Mouse (Mus musculus): Measurements from ENCODE around the gene Cinp. TPM values are rescaled to one million over a fixed set of nuclear protein-coding genes. Genes with fewer than 3 reads are reported as not detected.
A peak's percentile ranks its signal among the peaks of the same experiment; 100 is the strongest.

Cinp gene
- polyA plus RNA-seq, 1 experiment from 2014 or later, result 61.5 TPM

- peaks cover 22% of the 10 kb centered on the region for H3K36me3 ChIP-seq
- no peaks in the 10 kb centered on the region for H3K9me3 ChIP-seq (replicated peaks)
- H3K4me1 ChIP-seq, result no peaks in the 10 kb centered on the region
- H3K27ac ChIP-seq, result no peak overlapping the region
- no peak for ATAC-seq (ENCODE audit: low FRiP score)
- H3K4me3 ChIP-seq, result no peak overlapping the region
- no peak overlapping the region for H3K9ac ChIP-seq
- no peak overlapping the region for H3K4me2 ChIP-seq (replicated peaks)
- no peaks in the 10 kb centered on the region for H3K27me3 ChIP-seq
- WGBS, result 81% methylated on average over 7 of the region's 7 CpGs
These were observed 31.7 kb downstream of the Cinp start for GRCm38 (mm10) chr12:110857196-110857595.

DNA sequence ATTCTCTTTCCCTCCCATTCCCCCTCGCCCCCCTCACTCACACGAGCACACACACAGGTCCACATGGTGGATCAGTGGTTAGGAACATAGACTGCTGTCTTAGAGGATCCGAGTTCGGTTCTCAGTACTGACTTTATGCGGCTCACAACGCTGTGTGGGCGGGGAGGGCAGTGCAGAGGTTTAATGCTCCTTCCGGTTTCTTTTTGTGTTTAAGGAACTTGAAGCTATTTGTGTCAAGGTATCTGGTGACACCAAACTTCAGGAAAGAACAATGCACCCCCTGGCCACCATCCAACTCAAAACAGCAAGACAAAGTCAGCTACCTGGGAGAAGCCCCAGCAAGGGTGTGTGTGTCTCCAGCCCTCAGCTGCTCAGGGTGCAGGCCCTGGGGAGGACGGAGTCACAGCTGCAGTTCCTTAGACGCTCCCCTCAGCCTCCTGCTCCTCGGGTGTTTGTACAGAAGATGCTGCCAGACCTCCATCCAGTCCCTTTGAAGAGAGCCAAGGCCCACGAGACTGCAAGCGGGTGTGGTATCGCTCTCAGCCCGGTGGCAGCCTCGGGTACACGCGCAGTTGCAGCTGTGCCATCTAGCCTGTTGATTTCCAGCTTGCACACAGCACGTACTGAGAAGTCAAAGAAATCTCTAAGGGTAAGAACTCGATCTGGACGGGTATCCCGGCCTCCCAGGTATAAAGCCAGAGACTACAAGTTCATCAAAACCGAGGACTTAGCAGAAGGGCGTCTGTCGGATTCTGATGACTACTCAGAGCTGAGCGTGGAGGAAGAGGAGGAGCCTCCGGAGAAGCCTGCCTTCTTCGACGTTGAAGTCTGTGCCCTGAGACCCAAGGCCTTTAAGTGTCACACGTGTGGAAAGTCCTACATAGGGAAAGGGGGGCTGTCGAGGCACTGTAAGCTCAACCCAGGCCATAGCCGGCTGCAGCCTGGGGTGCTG lies 33.9 kb downstream of the Cinp start:
- H3K36me3 ChIP-seq, result peaks cover 15% of the 10 kb centered on the region
- no peak overlapping the region for H3K9ac ChIP-seq
- H3K4me3 ChIP-seq, result no peak overlapping the region
- peaks cover 13% of the 10 kb centered on the region for H3K4me1 ChIP-seq
- H3K27me3 ChIP-seq, result no peaks in the 10 kb centered on the region
- H3K9me3 ChIP-seq (replicated peaks), result no peaks in the 10 kb centered on the region
- H3K4me2 ChIP-seq (replicated peaks), result no peak overlapping the region
- no peak for ATAC-seq (ENCODE audit: low FRiP score)
- 85% methylated on average over 32 of the region's 32 CpGs for WGBS
- H3K27ac ChIP-seq, result no peak overlapping the region

GRCm38 (mm10) chr12:110851923-110852322 lies 37.0 kb downstream of the Cinp start:
- H3K4me2 ChIP-seq (replicated peaks), result no peak overlapping the region
- 92% methylated on average over 1 of the region's 1 CpGs for WGBS
- H3K9ac ChIP-seq, result no peak overlapping the region
- H3K27ac ChIP-seq, result no peak overlapping the region
- no peak overlapping the region for H3K4me3 ChIP-seq
- H3K27me3 ChIP-seq, result peaks cover 5% of the 10 kb centered on the region
- H3K36me3 ChIP-seq, result peaks cover 12% of the 10 kb centered on the region
- no peak for ATAC-seq (ENCODE audit: low FRiP score)
- H3K4me1 ChIP-seq, result peaks cover 13% of the 10 kb centered on the region
- no peaks in the 10 kb centered on the region for H3K9me3 ChIP-seq (replicated peaks)

DNA sequence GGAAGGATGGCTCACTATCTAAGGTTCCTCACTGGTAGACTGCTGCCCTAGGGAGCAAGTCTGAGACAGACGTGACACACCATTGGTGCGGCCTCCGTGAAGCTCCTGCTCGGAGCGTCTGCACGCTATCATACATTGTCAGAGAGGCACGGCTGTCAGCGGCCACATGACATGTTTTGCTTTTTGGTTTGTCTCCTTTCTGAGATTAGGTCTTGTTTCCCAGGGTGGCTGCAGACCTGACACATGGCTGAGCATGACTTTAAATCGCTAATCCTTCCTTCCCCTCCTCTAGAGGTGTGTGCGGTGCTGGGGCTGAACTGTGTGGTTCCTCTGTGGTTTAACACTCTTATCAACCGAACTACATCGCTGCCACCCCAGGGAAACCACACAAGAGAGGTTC lies 37.5 kb downstream of the Cinp start:
- H3K9me3 ChIP-seq (replicated peaks), result no peaks in the 10 kb centered on the region
- WGBS, result 80% methylated on average over 12 of the region's 12 CpGs
- H3K27me3 ChIP-seq, result peaks cover 10% of the 10 kb centered on the region
- peaks cover 12% of the 10 kb centered on the region for H3K36me3 ChIP-seq
- ATAC-seq (ENCODE audit: low FRiP score), result no peak
- H3K27ac ChIP-seq, result no peak overlapping the region
- H3K9ac ChIP-seq, result no peak overlapping the region
- H3K4me2 ChIP-seq (replicated peaks), result peak overlapping the region; percentile 71
- peaks cover 16% of the 10 kb centered on the region for H3K4me1 ChIP-seq
- peak overlapping the region; percentile 96; the same call in 1 of the 2 replicates for H3K4me3 ChIP-seq

DNA sequence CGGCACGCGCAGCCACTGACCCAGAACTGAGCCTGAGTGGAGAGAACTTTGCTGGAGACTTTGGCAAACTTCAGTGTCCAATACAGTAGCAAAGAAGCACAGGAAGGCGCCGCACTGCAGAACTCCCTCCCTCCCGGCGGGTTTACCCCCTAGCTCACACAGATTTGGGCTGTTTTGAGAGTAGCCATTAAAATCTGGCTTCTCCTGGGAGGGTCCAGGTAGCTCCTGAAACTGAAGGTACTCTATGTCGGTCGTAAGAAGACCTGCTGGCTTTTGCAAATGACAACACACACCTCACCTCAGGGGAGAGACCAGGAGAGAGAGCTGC lies 38.1 kb downstream of the Cinp start:
- no peak overlapping the region for H3K27ac ChIP-seq
- WGBS, result 17% methylated on average over 9 of the region's 9 CpGs
- H3K4me3 ChIP-seq, result peak overlapping the region; percentile 96
- no peaks in the 10 kb centered on the region for H3K9me3 ChIP-seq (replicated peaks)
- H3K27me3 ChIP-seq, result peaks cover 15% of the 10 kb centered on the region
- ATAC-seq (ENCODE audit: low FRiP score), result 0 out of 2 replicates have a peak, but pooled peaks have one; percentile 11
- H3K4me2 ChIP-seq (replicated peaks), result peak overlapping the region; percentile 71
- H3K9ac ChIP-seq, result peak overlapping the region; percentile 93
- peaks cover 17% of the 10 kb centered on the region for H3K4me1 ChIP-seq
- H3K36me3 ChIP-seq, result peaks cover 10% of the 10 kb centered on the region

GRCm38 (mm10) chr12:110850010-110850928 lies 38.7 kb downstream of the Cinp start, which contains the start of gene Zfp839:
TSS of gene Zfp839 (plus strand) at chr12:110850253.
- peak; percentile 80 for ATAC-seq (ENCODE audit: low FRiP score)
- peak within 1 kb of the TSS; percentile 71 for H3K4me2 ChIP-seq (replicated peaks)
- H3K4me3 ChIP-seq, result peak within 1 kb of the TSS; percentile 96
- no peaks in the 10 kb centered on the region for H3K9me3 ChIP-seq (replicated peaks)
- H3K36me3 ChIP-seq, result peaks cover 4% of the 10 kb centered on the region
- H3K4me1 ChIP-seq, result peaks cover 17% of the 10 kb centered on the region
- H3K27me3 ChIP-seq, result peaks cover 20% of the 10 kb centered on the region
- under 1% methylated on average over 70 of the region's 89 CpGs for WGBS
- H3K27ac ChIP-seq, result peak within 1 kb of the TSS; percentile 70
- peak within 1 kb of the TSS; percentile 93 for H3K9ac ChIP-seq

GRCm38 (mm10) chr12:110846191-110846765 lies 42.7 kb downstream of the Cinp start:
- no peak overlapping the region for H3K4me3 ChIP-seq
- H3K27ac ChIP-seq, result no peak overlapping the region
- peak overlapping the region; percentile 58 for H3K4me2 ChIP-seq (replicated peaks)
- peaks cover 13% of the 10 kb centered on the region for H3K4me1 ChIP-seq
- WGBS, result 80% methylated on average over 6 of the region's 6 CpGs
- ATAC-seq (ENCODE audit: low FRiP score), result no peak
- H3K9ac ChIP-seq, result no peak overlapping the region; the same call in 1 of the 2 replicates
- H3K36me3 ChIP-seq, result no peaks in the 10 kb centered on the region
- peaks cover 29% of the 10 kb centered on the region for H3K27me3 ChIP-seq
- no peaks in the 10 kb centered on the region for H3K9me3 ChIP-seq (replicated peaks)

GRCm38 (mm10) chr12:110845131-110845880 lies 43.6 kb downstream of the Cinp start:
- ATAC-seq (ENCODE audit: low FRiP score), result peak; percentile 75
- Histone ChIP-seq H3K4me1 (peaks cover 4% of the 10 kb centered on the region; the same call in 1 of the 2 replicates), H3K9me3 (replicated peaks) (no peaks in the 10 kb centered on the region), H3K9ac (peak overlapping the region; percentile 39), H3K27ac (no peak overlapping the region), H3K4me3 (peak overlapping the region; percentile 40), H3K36me3 (no peaks in the 10 kb centered on the region), H3K27me3 (peaks cover 29% of the 10 kb centered on the region), H3K4me2 (replicated peaks) (peak overlapping the region; percentile 58)
- WGBS, result 1% methylated on average over 36 of the region's 36 CpGs

GRCm38 (mm10) chr12:110844227-110845130 lies 44.5 kb downstream of the Cinp start:
- no peak for ATAC-seq (ENCODE audit: low FRiP score)
- Histone ChIP-seq H3K36me3 (no peaks in the 10 kb centered on the region), H3K4me2 (replicated peaks) (peak overlapping the region; percentile 58), H3K9me3 (replicated peaks) (no peaks in the 10 kb centered on the region), H3K27me3 (peaks cover 29% of the 10 kb centered on the region), H3K4me1 (peaks cover 8% of the 10 kb centered on the region), H3K27ac (no peak overlapping the region), H3K4me3 (peak overlapping the region; percentile 40), H3K9ac (peak overlapping the region; percentile 51)
- under 1% methylated on average over 42 of the region's 42 CpGs for WGBS

DNA sequence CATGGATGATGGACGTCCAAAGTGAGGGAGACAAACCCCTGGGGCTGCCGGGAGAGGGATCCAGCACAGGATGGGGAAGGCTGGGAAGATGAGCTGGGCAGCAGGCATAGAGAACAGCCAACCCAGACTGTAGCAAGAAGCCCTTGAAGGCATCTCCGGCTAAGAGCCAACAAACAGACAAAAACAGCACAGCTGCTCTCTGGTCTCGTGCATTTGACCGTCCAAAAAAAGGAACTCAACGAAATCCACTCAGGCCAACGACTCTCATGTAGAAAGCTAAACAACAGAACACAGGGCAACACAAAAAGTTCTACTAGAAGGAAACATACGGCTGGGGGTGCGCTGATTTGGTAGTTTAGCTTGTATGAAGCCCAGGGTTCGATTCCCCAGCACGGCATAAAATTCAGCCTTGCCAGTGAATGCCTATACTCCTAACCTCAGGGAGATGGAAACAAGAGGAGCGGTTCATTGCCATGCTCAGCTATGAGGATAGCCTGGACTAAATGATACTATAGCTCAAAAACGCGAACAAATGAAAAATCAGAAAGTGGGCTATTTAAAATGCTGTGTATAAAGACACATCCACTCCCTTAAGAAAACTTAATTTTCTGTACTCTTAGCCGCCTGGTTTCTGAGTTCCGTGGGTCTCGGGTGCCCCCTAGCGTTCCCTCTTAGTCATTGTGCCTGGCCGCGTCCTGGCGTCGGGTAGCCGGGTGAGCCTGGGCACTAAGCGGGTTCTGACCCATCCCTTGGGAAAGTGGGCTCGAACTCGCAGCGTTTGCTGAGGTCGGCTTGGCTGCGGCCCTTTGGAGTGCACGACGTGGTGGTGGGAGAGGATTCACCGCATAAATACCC lies 45.5 kb downstream of the Cinp start:
- H3K9me3 ChIP-seq (replicated peaks), result no peaks in the 10 kb centered on the region
- peak overlapping the region; percentile 40 for H3K4me3 ChIP-seq
- peaks cover 29% of the 10 kb centered on the region for H3K27me3 ChIP-seq
- H3K27ac ChIP-seq, result no peak overlapping the region
- H3K36me3 ChIP-seq, result no peaks in the 10 kb centered on the region
- 21% methylated on average over 32 of the region's 32 CpGs for WGBS
- no peak for ATAC-seq (ENCODE audit: low FRiP score)
- peak overlapping the region; percentile 58 for H3K4me2 ChIP-seq (replicated peaks)
- H3K9ac ChIP-seq, result peak overlapping the region; percentile 51; the same call in 1 of the 2 replicates
- peaks cover 8% of the 10 kb centered on the region for H3K4me1 ChIP-seq

All from hindbrain, embryonic 12.5 days (tissue).